22 mouse cellular contexts compared by ENCODE assay signal in the genomic region with DNA sequence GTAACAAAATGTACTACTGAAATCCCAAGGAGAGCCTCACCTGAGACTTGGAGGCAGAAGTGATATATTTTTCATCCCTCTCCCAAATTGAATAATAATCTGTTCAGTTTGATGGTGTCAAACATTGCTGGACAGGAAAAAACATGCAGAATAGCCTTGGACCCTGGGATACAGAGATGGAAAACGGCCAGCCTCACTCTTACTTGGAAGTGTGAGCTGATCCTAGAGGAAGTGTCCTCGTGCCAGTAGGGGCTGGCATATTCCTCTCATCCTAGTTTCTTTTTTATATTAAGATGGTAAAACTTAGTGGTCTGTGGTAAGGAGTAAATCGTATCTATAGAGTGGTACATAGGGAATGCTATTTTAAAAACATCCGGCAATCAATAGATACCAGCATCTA.
"Had no signal": no experiment of that assay in that cellular context is flagged by ENCODE, and none has a peak within 500 bp of the region (broad histone marks: within the 10 kb centered on the region; RNA-seq: fewer than 3 reads in every experiment).

No protein-coding gene starts in this region.

- H3K27me3 ChIP-seq: limb, embryonic 12.5 days; limb, embryonic 15.5 days; megakaryocyte, embryonic 14.5 days; midbrain, embryonic 15.5 days; neural tube, embryonic 12.5 days; neural tube, embryonic 15.5 days had no signal

- ATAC-seq: intestine, postnatal 0 days; liver, postnatal 0 days; midbrain, embryonic 15.5 days had no signal

- H3K27ac ChIP-seq: kidney, postnatal 0 days; limb, embryonic 12.5 days; limb, embryonic 15.5 days; liver, embryonic 14.5 days; midbrain, embryonic 10.5 days; midbrain, embryonic 15.5 days; neural tube, embryonic 12.5 days; neural tube, embryonic 15.5 days; stomach, postnatal 0 days had no signal

- H3K9ac ChIP-seq: limb, embryonic 12.5 days; limb, embryonic 15.5 days; liver, embryonic 14.5 days; liver, postnatal 0 days; midbrain, embryonic 15.5 days; neural tube, embryonic 12.5 days; neural tube, embryonic 15.5 days had no signal

- DNase-seq: kidney, adult 2 months; kidney, postnatal 25 days; left cerebral cortex, postnatal 4 days; liver, postnatal 0 days; right cerebral cortex, adult 18-20 months; right cerebral cortex, postnatal 14 days; right cerebral cortex, postnatal 4 days; thymus, adult 2 months; thymus, postnatal 14 days; thymus, postnatal 4 days had no signal

- H3K4me2 ChIP-seq: limb, embryonic 12.5 days; limb, embryonic 15.5 days; liver, embryonic 11.5 days; midbrain, embryonic 15.5 days; neural tube, embryonic 12.5 days; neural tube, embryonic 15.5 days had no signal

- H3K4me1 ChIP-seq: limb, embryonic 12.5 days; limb, embryonic 15.5 days; megakaryocyte, embryonic 14.5 days; midbrain, embryonic 10.5 days; midbrain, embryonic 15.5 days; neural tube, embryonic 12.5 days; neural tube, embryonic 15.5 days had no signal

- H3K36me3 ChIP-seq: limb, embryonic 12.5 days; limb, embryonic 15.5 days; midbrain, embryonic 10.5 days; midbrain, embryonic 15.5 days; neural tube, embryonic 12.5 days; neural tube, embryonic 15.5 days had no signal

- H3K4me3 ChIP-seq: limb, embryonic 12.5 days; limb, embryonic 15.5 days; megakaryocyte, embryonic 14.5 days; midbrain, embryonic 10.5 days; midbrain, embryonic 15.5 days; neural tube, embryonic 12.5 days; neural tube, embryonic 15.5 days had no signal

- H3K9me3 ChIP-seq: limb, embryonic 12.5 days; limb, embryonic 15.5 days; megakaryocyte, embryonic 14.5 days; midbrain, embryonic 10.5 days; midbrain, embryonic 15.5 days; neural tube, embryonic 12.5 days; neural tube, embryonic 15.5 days had no signal
